Mouse (Mus musculus) hindbrain, embryonic 11.5 days (tissue): Measurements from ENCODE around the gene Kif17. TPM values are rescaled to one million over a fixed set of nuclear protein-coding genes. Genes with fewer than 3 reads are reported as not detected.

Experiments used
- ATAC-seq: fragments of 200-750 bp; cut with Nextera tagmentation; 2 replicates; pipeline ENCODE4 v1.8.0; 2017; ENCODE audit warnings: mild to moderate bottlenecking, moderate TSS enrichment, moderate library complexity; ENCODE audit not compliant: low FRiP score
- DNase-seq: peaks from one replicate; pipeline ENCODE4 v3.0.0-alpha.2; 2015; ENCODE audit warnings: low spot score
- H3K27ac ChIP-seq: fragments of 300-500 bp; sonication (generic); 2 replicates; pipeline ENCODE4 v1.5.1; 2014; ENCODE audit warnings: mild to moderate bottlenecking, low read depth, low read length
- H3K27me3 ChIP-seq: fragments of 300-500 bp; sonication (generic); 2 replicates; pipeline ENCODE4 v1.6.1; 2014; ENCODE audit warnings: mild to moderate bottlenecking, low read length, moderate library complexity, mixed read lengths; ENCODE audit not compliant: control insufficient read depth, insufficient read depth
- H3K36me3 ChIP-seq: fragments of 300-500 bp; sonication (generic); 2 replicates; pipeline ENCODE4 v1.6.1; 2014; ENCODE audit warnings: mild to moderate bottlenecking, low read length, moderate library complexity, mixed read lengths; ENCODE audit not compliant: control insufficient read depth, insufficient read depth
- H3K4me1 ChIP-seq: fragments of 300-500 bp; sonication (generic); replicated peaks from 2 replicates; pipeline ENCODE4 v1.6.1; 2014; ENCODE audit warnings: low read length, mixed read lengths; ENCODE audit not compliant: control insufficient read depth, insufficient read depth
- H3K4me2 ChIP-seq: fragments of 300-500 bp; sonication (generic); replicated peaks from 2 replicates; pipeline ENCODE4 v1.6.1; 2014; ENCODE audit warnings: mild to moderate bottlenecking, low read depth, low read length
- H3K4me3 ChIP-seq: fragments of 300-500 bp; sonication (generic); 2 replicates; pipeline ENCODE4 v1.5.1; 2014; ENCODE audit warnings: low read depth, low read length
- H3K9ac ChIP-seq: fragments of 300-500 bp; sonication (generic); 2 replicates; pipeline ENCODE4 v1.6.1; 2014; ENCODE audit warnings: low read depth, low read length
- H3K9me3 ChIP-seq: fragments of 300-500 bp; sonication (generic); 2 replicates; pipeline ENCODE4 v1.6.1; 2016; ENCODE audit warnings: low read length; ENCODE audit not compliant: control insufficient read depth
- WGBS: fragments of 180-500 bp; shearing (Covaris S2); extraction: QIAGEN DNeasy Blood & Tissue Kit; methylation state at CpG from one replicate; pipeline ENCODE4 v1.1.7; 2014; 5-methylcytosine and 5-hydroxymethylcytosine counted together
- polyA plus RNA-seq: library from polyadenylated mRNA; unstranded; fragments of >200 nt; fragmentation: Nextera tagmentation; extraction: Ambion mirVana; gene quantifications from 2 replicates; pipeline ENCODE4 v1.2.1, GENCODE M21; 2014

Kif17 gene
- polyA plus RNA-seq, 1 experiment from 2014 or later = 0.31 TPM

GRCm38 (mm10) chr4:138251819-138252218, 1.6 kb downstream of the Kif17 start:
- Histone ChIP-seq H3K4me3 (0 out of 2 replicates have a peak overlapping the region, but pooled peaks have one; percentile 9), H3K27ac (0 out of 2 replicates have a peak overlapping the region, but pooled peaks have one; percentile 2), H3K4me1 (peaks cover 9% of the 10 kb centered on the region), H3K4me2 (peak overlapping the region; percentile 11), H3K27me3 (peaks cover 28% of the 10 kb centered on the region), H3K9me3 (no peaks in the 10 kb centered on the region), H3K36me3 (no peaks in the 10 kb centered on the region), H3K9ac (no peak overlapping the region)
- ATAC-seq (peak; percentile 46; the same call in 1 of the 2 replicates), DNase-seq (peak; percentile 70)
- under 1% methylated on average over 14 of the region's 14 CpGs for WGBS

GRCm38 (mm10) chr4:138252231-138252630, 2.0 kb downstream of the Kif17 start:
- no peak overlapping the region for H3K9ac ChIP-seq
- H3K4me1 ChIP-seq = peaks cover 9% of the 10 kb centered on the region
- no peak overlapping the region for H3K27ac ChIP-seq
- peak overlapping the region; percentile 11 for H3K4me2 ChIP-seq
- no peaks in the 10 kb centered on the region for H3K36me3 ChIP-seq
- ATAC-seq (no peak), DNase-seq (no peak)
- H3K4me3 ChIP-seq = 0 out of 2 replicates have a peak overlapping the region, but pooled peaks have one; percentile 3
- no peaks in the 10 kb centered on the region for H3K9me3 ChIP-seq
- peaks cover 28% of the 10 kb centered on the region for H3K27me3 ChIP-seq
- WGBS = 13% methylated on average over 5 of the region's 5 CpGs

GRCm38 (mm10) chr4:138257116-138257687, 7.0 kb downstream of the Kif17 start:
- Histone ChIP-seq H3K27ac (no peak overlapping the region), H3K4me2 (no peak overlapping the region), H3K36me3 (no peaks in the 10 kb centered on the region), H3K4me1 (peaks cover 1% of the 10 kb centered on the region), H3K27me3 (peaks cover 13% of the 10 kb centered on the region), H3K9ac (no peak overlapping the region), H3K4me3 (no peak overlapping the region), H3K9me3 (no peaks in the 10 kb centered on the region)
- DNase-seq (no peak), ATAC-seq (no peak)
- WGBS = 86% methylated on average over 22 of the region's 22 CpGs

GRCm38 (mm10) chr4:138258663-138259062, 8.4 kb downstream of the Kif17 start:
- no peak overlapping the region for H3K27ac ChIP-seq
- DNase-seq = no peak
- H3K9me3 ChIP-seq = no peaks in the 10 kb centered on the region
- 0 out of 2 replicates have a peak, but pooled peaks cover 2% of the 10 kb centered on the region for H3K4me1 ChIP-seq
- H3K4me3 ChIP-seq = no peak overlapping the region
- H3K27me3 ChIP-seq = peaks cover 11% of the 10 kb centered on the region
- 79% methylated on average over 7 of the region's 7 CpGs for whole genome bisulfite sequencing
- no peak overlapping the region for H3K4me2 ChIP-seq
- no peaks in the 10 kb centered on the region for H3K36me3 ChIP-seq
- H3K9ac ChIP-seq = no peak overlapping the region
- ATAC-seq = no peak

GRCm38 (mm10) chr4:138259482-138259881, 9.2 kb downstream of the Kif17 start:
- Histone ChIP-seq H3K9ac (no peak overlapping the region), H3K27me3 (peaks cover 9% of the 10 kb centered on the region), H3K36me3 (no peaks in the 10 kb centered on the region), H3K4me2 (no peak overlapping the region), H3K4me3 (no peak overlapping the region), H3K27ac (no peak overlapping the region), H3K9me3 (no peaks in the 10 kb centered on the region), H3K4me1 (0 out of 2 replicates have a peak, but pooled peaks cover 2% of the 10 kb centered on the region)
- DNase-seq (no peak), ATAC-seq (no peak)
- 86% methylated on average over 5 of the region's 5 CpGs for WGBS

GRCm38 (mm10) chr4:138261843-138262681, 11.8 kb downstream of the Kif17 start:
- ATAC-seq = peak; percentile 92
- under 1% methylated on average over 76 of the region's 78 CpGs for WGBS
- Histone ChIP-seq H3K27ac (no peak overlapping the region), H3K9ac (peak overlapping the region; percentile 40), H3K27me3 (peaks cover 7% of the 10 kb centered on the region), H3K4me2 (peak overlapping the region; percentile 83), H3K4me3 (peak overlapping the region; percentile 64), H3K36me3 (no peaks in the 10 kb centered on the region), H3K9me3 (no peaks in the 10 kb centered on the region), H3K4me1 (0 out of 2 replicates have a peak, but pooled peaks cover 2% of the 10 kb centered on the region)
- DNase-seq = peak; percentile 92

- Histone ChIP-seq H3K4me2 (no peak overlapping the region), H3K27me3 (peaks cover 1% of the 10 kb centered on the region; the same call in 1 of the 2 replicates), H3K9me3 (no peaks in the 10 kb centered on the region), H3K4me3 (no peak overlapping the region), H3K27ac (no peak overlapping the region), H3K4me1 (0 out of 2 replicates have a peak, but pooled peaks cover 1% of the 10 kb centered on the region), H3K36me3 (no peaks in the 10 kb centered on the region), H3K9ac (no peak overlapping the region)
- ATAC-seq = no peak
- no peak for DNase-seq
- 94% methylated on average over 10 of the region's 10 CpGs for WGBS
These were observed 17.6 kb downstream of the Kif17 start for GRCm38 (mm10) chr4:138267869-138268268.

GRCm38 (mm10) chr4:138272011-138272997, 22.1 kb downstream of the Kif17 start:
- 74% methylated on average over 14 of the region's 14 CpGs for WGBS
- no peak overlapping the region for H3K9ac ChIP-seq
- DNase-seq = no peak

More at GRCm38 (mm10) chr4:138272011-138272997, 22.1 kb downstream of the Kif17 start:
- Histone ChIP-seq H3K36me3 (no peaks in the 10 kb centered on the region), H3K27ac (no peak overlapping the region), H3K4me1 (no peaks in the 10 kb centered on the region), H3K9me3 (no peaks in the 10 kb centered on the region), H3K27me3 (no peaks in the 10 kb centered on the region), H3K4me2 (no peak overlapping the region), H3K4me3 (no peak overlapping the region)
- ATAC-seq = no peak
